Mouse (Mus musculus) midbrain, embryonic 14.5 days (tissue): ENCODE measurements around the gene Slamf8. TPM values are rescaled to one million over a fixed set of nuclear protein-coding genes. Genes with fewer than 3 reads are reported as not detected.

ENCODE experiments used
- ATAC-seq: fragments of 200-750 bp; cut with Nextera tagmentation; 2 replicates; pipeline ENCODE4 v1.8.0; 2017; ENCODE audit warnings: moderate number of reproducible peaks, moderate library complexity; ENCODE audit not compliant: low FRiP score, low TSS enrichment
- DNase-seq: peaks from one replicate; pipeline ENCODE4 v3.0.0-alpha.2; 2015
- H3K27ac ChIP-seq: fragments of 300-500 bp; sonication (generic); replicated peaks from 2 replicates; pipeline ENCODE4 v1.5.1; 2014; ENCODE audit warnings: mild to moderate bottlenecking, low read depth, low read length, moderate library complexity
- H3K27me3 ChIP-seq: fragments of 300-500 bp; sonication (generic); 2 replicates; pipeline ENCODE4 v1.6.1; 2014; ENCODE audit warnings: low read length, control low read depth, mixed read lengths; ENCODE audit not compliant: control insufficient read depth, insufficient read depth
- H3K36me3 ChIP-seq: fragments of 300-500 bp; sonication (generic); 2 replicates; pipeline ENCODE4 v1.6.1; 2014; ENCODE audit warnings: low read length, control low read depth; ENCODE audit not compliant: control insufficient read depth, insufficient read depth
- H3K4me1 ChIP-seq: fragments of 300-500 bp; sonication (generic); 2 replicates; pipeline ENCODE4 v1.6.1; 2014; ENCODE audit warnings: mild to moderate bottlenecking, antibody characterized with exemption, low read length, control low read depth; ENCODE audit not compliant: control insufficient read depth, insufficient read depth
- H3K4me2 ChIP-seq: fragments of 300-500 bp; sonication (generic); 2 replicates; pipeline ENCODE4 v1.6.1; 2014; ENCODE audit warnings: mild to moderate bottlenecking, low read length, moderate library complexity
- H3K4me3 ChIP-seq: fragments of 300-500 bp; sonication (generic); replicated peaks from 2 replicates; pipeline ENCODE4 v1.5.1; 2014; ENCODE audit warnings: low read depth, low read length
- H3K9ac ChIP-seq: fragments of 300-500 bp; sonication (generic); replicated peaks from 2 replicates; pipeline ENCODE4 v1.6.1; 2014; ENCODE audit warnings: mild to moderate bottlenecking, low read length, moderate library complexity
- H3K9me3 ChIP-seq: fragments of 300-500 bp; sonication (generic); 2 replicates; pipeline ENCODE4 v1.6.1; 2016; ENCODE audit warnings: low read length, control low read depth, mixed read lengths; ENCODE audit not compliant: control insufficient read depth
- WGBS: fragments of 180-500 bp; shearing (Covaris S2); extraction: QIAGEN DNeasy Blood & Tissue Kit; methylation state at CpG from one replicate; pipeline ENCODE4 v1.1.7; 2014; 5-methylcytosine and 5-hydroxymethylcytosine counted together
- polyA plus RNA-seq: library from polyadenylated mRNA; unstranded; fragments of >200 nt; fragmentation: Nextera tagmentation; extraction: Ambion mirVana; gene quantifications from 2 replicates; pipeline ENCODE4 v1.2.1, GENCODE M21; 2014

Slamf8 gene
- polyA plus RNA-seq, 1 experiment from 2014 or later, result 0.42 TPM

GRCm38 (mm10) chr1:172582436-172582835 lies 7.9 kb downstream of the Slamf8 start:
- no peak for DNase-seq
- Histone ChIP-seq H3K9me3 (no peaks in the 10 kb centered on the region), H3K4me1 (peaks cover 12% of the 10 kb centered on the region), H3K9ac (no peak overlapping the region), H3K4me2 (no peak overlapping the region), H3K36me3 (no peaks in the 10 kb centered on the region), H3K4me3 (no peak overlapping the region), H3K27ac (no peak overlapping the region), H3K27me3 (no peaks in the 10 kb centered on the region)
- ATAC-seq, result no peak
- 87% methylated on average over 8 of the region's 8 CpGs for WGBS

- no peak for ATAC-seq
- Histone ChIP-seq H3K27me3 (no peaks in the 10 kb centered on the region), H3K9ac (no peak overlapping the region), H3K4me3 (no peak overlapping the region), H3K4me2 (no peak overlapping the region), H3K9me3 (no peaks in the 10 kb centered on the region), H3K4me1 (no peaks in the 10 kb centered on the region), H3K36me3 (no peaks in the 10 kb centered on the region), H3K27ac (no peak overlapping the region)
- DNase-seq, result no peak
- WGBS, result 82% methylated on average over 6 of the region's 6 CpGs
Measured at GRCm38 (mm10) chr1:172580116-172580515, 10.3 kb downstream of the Slamf8 start.

- 77% methylated on average over 4 of the region's 4 CpGs for WGBS
- no peaks in the 10 kb centered on the region for H3K9me3 ChIP-seq
- no peaks in the 10 kb centered on the region for H3K4me1 ChIP-seq
- ATAC-seq, result no peak
- H3K4me3 ChIP-seq, result no peak overlapping the region
- no peak overlapping the region for H3K4me2 ChIP-seq
- no peak for DNase-seq
- H3K9ac ChIP-seq, result no peak overlapping the region
- H3K27ac ChIP-seq, result no peak overlapping the region
- 0 out of 2 replicates have a peak, but pooled peaks cover 1% of the 10 kb centered on the region for H3K27me3 ChIP-seq
- no peaks in the 10 kb centered on the region for H3K36me3 ChIP-seq
Measured at GRCm38 (mm10) chr1:172567758-172568157, 22.6 kb downstream of the Slamf8 start.

GRCm38 (mm10) chr1:172566131-172566530 lies 24.2 kb downstream of the Slamf8 start:
- no peak overlapping the region for H3K4me2 ChIP-seq

GRCm38 (mm10) chr1:172563465-172563828 lies 26.9 kb downstream of the Slamf8 start:
- Histone ChIP-seq H3K9ac (peak overlapping the region; percentile 77), H3K27me3 (peaks cover 25% of the 10 kb centered on the region), H3K4me1 (no peaks in the 10 kb centered on the region), H3K4me3 (peak overlapping the region; percentile 64), H3K36me3 (no peaks in the 10 kb centered on the region), H3K27ac (no peak overlapping the region), H3K9me3 (no peaks in the 10 kb centered on the region), H3K4me2 (peak overlapping the region; percentile 96)
- ATAC-seq (no peak), DNase-seq (no peak)
- 2% methylated on average over 10 of the region's 10 CpGs for WGBS

More at GRCm38 (mm10) chr1:172566131-172566530, 24.2 kb downstream of the Slamf8 start:
- 78% methylated on average over 3 of the region's 3 CpGs for WGBS
- DNase-seq (no peak), ATAC-seq (no peak)
- H3K4me3 ChIP-seq, result no peak overlapping the region
- H3K27ac ChIP-seq, result no peak overlapping the region
- no peaks in the 10 kb centered on the region for H3K36me3 ChIP-seq
- H3K9ac ChIP-seq, result no peak overlapping the region
- peaks cover 15% of the 10 kb centered on the region for H3K27me3 ChIP-seq
- no peaks in the 10 kb centered on the region for H3K4me1 ChIP-seq
- no peaks in the 10 kb centered on the region for H3K9me3 ChIP-seq

GRCm38 (mm10) chr1:172562641-172563464 lies 27.5 kb downstream of the Slamf8 start:
- peak; percentile 88 for ATAC-seq
- peak overlapping the region; percentile 96 for H3K4me2 ChIP-seq
- peaks cover 25% of the 10 kb centered on the region for H3K27me3 ChIP-seq
- peak overlapping the region; percentile 64 for H3K4me3 ChIP-seq
- no peaks in the 10 kb centered on the region for H3K4me1 ChIP-seq
- under 1% methylated on average over 66 of the region's 66 CpGs for WGBS
- peak overlapping the region; percentile 70 for H3K27ac ChIP-seq
- H3K9me3 ChIP-seq, result no peaks in the 10 kb centered on the region
- no peaks in the 10 kb centered on the region for H3K36me3 ChIP-seq
- H3K9ac ChIP-seq, result peak overlapping the region; percentile 77
- DNase-seq, result peak; percentile 90

- Histone ChIP-seq H3K27me3 (peaks cover 5% of the 10 kb centered on the region; the same call in 1 of the 2 replicates), H3K4me2 (no peak within 1 kb of the TSS), H3K9ac (no peak within 1 kb of the TSS), H3K4me3 (no peak within 1 kb of the TSS), H3K4me1 (peaks cover 8% of the 10 kb centered on the region), H3K27ac (no peak within 1 kb of the TSS), H3K9me3 (no peaks in the 10 kb centered on the region), H3K36me3 (no peaks in the 10 kb centered on the region)
- WGBS, result 82% methylated on average over 11 of the region's 11 CpGs
- DNase-seq (no peak), ATAC-seq (no peak; the same call in 1 of the 2 replicates)
Measured at GRCm38 (mm10) chr1:172555638-172556037, 34.7 kb downstream of the Slamf8 start, which contains the start of gene Vsig8. Gene Vsig8 (plus strand): TSS chr1:172555938.

- H3K9ac ChIP-seq, result no peak overlapping the region
- 44% methylated on average over 1 of the region's 1 CpGs for WGBS
- no peaks in the 10 kb centered on the region for H3K36me3 ChIP-seq
- H3K27ac ChIP-seq, result no peak overlapping the region
- H3K27me3 ChIP-seq, result no peaks in the 10 kb centered on the region
- H3K4me1 ChIP-seq, result peaks cover 22% of the 10 kb centered on the region
- H3K4me2 ChIP-seq, result no peak overlapping the region
- ATAC-seq, result no peak
- H3K9me3 ChIP-seq, result no peaks in the 10 kb centered on the region
- no peak for DNase-seq
- no peak overlapping the region for H3K4me3 ChIP-seq
Measured at GRCm38 (mm10) chr1:172552623-172553022, 37.7 kb downstream of the Slamf8 start.

GRCm38 (mm10) chr1:172551009-172551408 lies 39.4 kb downstream of the Slamf8 start:
- Histone ChIP-seq H3K9me3 (no peaks in the 10 kb centered on the region), H3K36me3 (no peaks in the 10 kb centered on the region), H3K27ac (0 out of 2 replicates have a peak overlapping the region, but pooled peaks have one; percentile 38), H3K27me3 (no peaks in the 10 kb centered on the region), H3K4me2 (peak overlapping the region; percentile 62), H3K9ac (no peak overlapping the region), H3K4me1 (peaks cover 22% of the 10 kb centered on the region), H3K4me3 (peak overlapping the region; percentile 42)
- WGBS, result 32% methylated on average over 7 of the region's 7 CpGs
- ATAC-seq (no peak), DNase-seq (no peak)
